Mouse (Mus musculus) hindbrain, embryonic 11.5 days (tissue): ENCODE measurements at regions not wholly inside any gene's neighbourhood (a gene's known extent, or its start where the extent isn't known, plus 50 kb on each side); places are given as distances from the start of the nearest gene placed in this dataset.
"Not testable (repeated sequence)": the region's sequence is repeated elsewhere in the genome, so short reads cannot be mapped to it uniquely, and the experiment has no call there.

Experiments
- ATAC-seq: fragments of 200-750 bp; cut with Nextera tagmentation; 2 replicates; pipeline ENCODE4 v1.8.0; 2017; ENCODE audit warnings: mild to moderate bottlenecking, moderate TSS enrichment, moderate library complexity; ENCODE audit not compliant: low FRiP score
- DNase-seq: peaks from one replicate; pipeline ENCODE4 v3.0.0-alpha.2; 2015; ENCODE audit warnings: low spot score
- H3K27ac ChIP-seq: fragments of 300-500 bp; sonication (generic); 2 replicates; pipeline ENCODE4 v1.5.1; 2014; ENCODE audit warnings: mild to moderate bottlenecking, low read depth, low read length
- H3K27me3 ChIP-seq: fragments of 300-500 bp; sonication (generic); 2 replicates; pipeline ENCODE4 v1.6.1; 2014; ENCODE audit warnings: mild to moderate bottlenecking, low read length, moderate library complexity, mixed read lengths; ENCODE audit not compliant: control insufficient read depth, insufficient read depth
- H3K36me3 ChIP-seq: fragments of 300-500 bp; sonication (generic); 2 replicates; pipeline ENCODE4 v1.6.1; 2014; ENCODE audit warnings: mild to moderate bottlenecking, low read length, moderate library complexity, mixed read lengths; ENCODE audit not compliant: control insufficient read depth, insufficient read depth
- H3K4me1 ChIP-seq: fragments of 300-500 bp; sonication (generic); replicated peaks from 2 replicates; pipeline ENCODE4 v1.6.1; 2014; ENCODE audit warnings: low read length, mixed read lengths; ENCODE audit not compliant: control insufficient read depth, insufficient read depth
- H3K4me2 ChIP-seq: fragments of 300-500 bp; sonication (generic); replicated peaks from 2 replicates; pipeline ENCODE4 v1.6.1; 2014; ENCODE audit warnings: mild to moderate bottlenecking, low read depth, low read length
- H3K4me3 ChIP-seq: fragments of 300-500 bp; sonication (generic); 2 replicates; pipeline ENCODE4 v1.5.1; 2014; ENCODE audit warnings: low read depth, low read length
- H3K9ac ChIP-seq: fragments of 300-500 bp; sonication (generic); 2 replicates; pipeline ENCODE4 v1.6.1; 2014; ENCODE audit warnings: low read depth, low read length
- H3K9me3 ChIP-seq: fragments of 300-500 bp; sonication (generic); 2 replicates; pipeline ENCODE4 v1.6.1; 2016; ENCODE audit warnings: low read length; ENCODE audit not compliant: control insufficient read depth
- WGBS: fragments of 180-500 bp; shearing (Covaris S2); extraction: QIAGEN DNeasy Blood & Tissue Kit; methylation state at CpG from one replicate; pipeline ENCODE4 v1.1.7; 2014; 5-methylcytosine and 5-hydroxymethylcytosine counted together

DNA sequence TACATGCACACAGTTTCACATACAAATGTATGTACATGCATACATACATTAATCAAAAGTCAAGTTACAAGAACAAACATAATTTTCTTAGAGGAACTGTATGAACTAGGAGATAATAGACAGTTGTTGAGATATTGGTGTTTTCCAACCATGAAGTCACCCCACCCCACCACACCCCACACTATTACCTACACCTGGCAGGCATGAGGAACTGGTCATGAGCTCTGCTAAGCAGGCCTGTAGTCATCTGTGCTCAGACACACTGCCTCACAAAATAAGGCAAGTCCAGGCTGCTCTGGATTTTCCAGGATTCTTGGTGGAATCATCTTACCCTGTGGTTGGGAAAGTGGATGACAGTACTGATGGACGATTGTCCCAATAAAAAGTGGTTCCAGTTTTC, 347.6 kb upstream of the Klhl29 start:
- Histone ChIP-seq H3K9ac (no peak overlapping the region), H3K27ac (no peak overlapping the region), H3K36me3 (no peaks in the 10 kb centered on the region), H3K4me3 (no peak overlapping the region), H3K9me3 (no peaks in the 10 kb centered on the region), H3K27me3 (no peaks in the 10 kb centered on the region), H3K4me1 (no peaks in the 10 kb centered on the region), H3K4me2 (no peak overlapping the region)
- DNase-seq (no peak), ATAC-seq (no peak)
- 90% methylated on average over 1 of the region's 1 CpGs for WGBS

- not testable (repeated sequence) for H3K9ac ChIP-seq, H3K27me3 ChIP-seq, H3K4me1 ChIP-seq, H3K4me2 ChIP-seq, H3K9me3 ChIP-seq, H3K4me3 ChIP-seq, H3K27ac ChIP-seq, ATAC-seq, H3K36me3 ChIP-seq
- peak; percentile 49 for DNase-seq
Measured at GRCm38 (mm10) chr12:5717527-5717926, 342.0 kb upstream of the Klhl29 start.

GRCm38 (mm10) chr12:5698778-5699454, 323.4 kb upstream of the Klhl29 start:
- no peak for ATAC-seq

DNA sequence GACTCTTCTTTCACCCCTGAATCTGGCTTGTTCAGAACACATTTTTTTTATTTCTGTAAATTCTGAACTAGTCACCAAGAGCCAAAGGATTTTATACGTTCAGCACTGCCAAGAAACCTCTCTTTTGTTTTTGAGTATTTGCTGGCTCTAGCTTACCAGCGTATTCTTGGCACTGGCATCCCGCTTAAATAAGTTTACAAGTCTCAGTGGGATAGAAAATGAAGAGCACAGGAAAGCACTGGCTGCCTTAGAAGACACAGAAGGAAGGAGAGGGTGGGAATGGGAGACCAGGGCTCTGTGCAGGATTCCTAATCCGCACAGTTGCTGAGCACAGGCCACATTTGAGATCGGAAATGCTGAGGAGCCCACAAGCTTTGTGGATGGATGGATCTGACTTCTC, 306.7 kb upstream of the Klhl29 start:
- DNase-seq = no peak
- Histone ChIP-seq H3K4me2 (no peak overlapping the region), H3K4me1 (no peaks in the 10 kb centered on the region), H3K36me3 (no peaks in the 10 kb centered on the region), H3K9ac (no peak overlapping the region), H3K9me3 (no peaks in the 10 kb centered on the region), H3K27ac (no peak overlapping the region), H3K4me3 (no peak overlapping the region), H3K27me3 (no peaks in the 10 kb centered on the region)
- WGBS = 92% methylated on average over 5 of the region's 5 CpGs
- ATAC-seq = no peak

More at GRCm38 (mm10) chr12:5698778-5699454, 323.4 kb upstream of the Klhl29 start:
- 90% methylated on average over 8 of the region's 8 CpGs for WGBS
- Histone ChIP-seq H3K4me2 (no peak overlapping the region), H3K27ac (no peak overlapping the region), H3K4me1 (no peaks in the 10 kb centered on the region), H3K9ac (no peak overlapping the region), H3K36me3 (no peaks in the 10 kb centered on the region), H3K4me3 (no peak overlapping the region), H3K9me3 (no peaks in the 10 kb centered on the region), H3K27me3 (no peaks in the 10 kb centered on the region)
- DNase-seq = no peak

DNA sequence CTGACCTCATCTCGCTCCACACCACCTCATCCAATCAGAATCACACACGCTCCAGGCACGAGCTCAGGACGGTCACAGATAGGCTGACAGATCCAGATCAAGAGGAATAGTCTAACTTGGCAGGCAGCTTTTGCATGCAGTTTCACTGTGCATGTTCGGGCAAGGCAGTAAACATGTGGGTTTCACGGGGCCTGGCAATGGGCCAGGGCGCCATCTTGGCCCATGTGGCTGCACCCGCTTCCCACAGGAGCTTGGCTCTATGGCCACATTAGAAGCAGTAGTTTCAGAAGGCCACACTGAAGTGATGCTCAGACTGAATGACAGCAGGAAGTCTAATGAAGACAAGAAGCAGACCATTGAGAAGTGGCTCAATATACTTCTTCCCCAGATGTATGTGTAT, 302.6 kb upstream of the Klhl29 start:
- not testable (repeated sequence) for H3K4me1 ChIP-seq, H3K4me2 ChIP-seq, H3K9ac ChIP-seq, H3K36me3 ChIP-seq, H3K4me3 ChIP-seq, H3K9me3 ChIP-seq, H3K27me3 ChIP-seq, DNase-seq, H3K27ac ChIP-seq, ATAC-seq
- 93% methylated on average over 8 of the region's 8 CpGs for WGBS

GRCm38 (mm10) chr12:5668486-5668885, 293.0 kb upstream of the Klhl29 start:
- DNase-seq (no peak), ATAC-seq (no peak)
- Histone ChIP-seq H3K27ac (no peak overlapping the region), H3K4me2 (no peak overlapping the region), H3K9ac (no peak overlapping the region), H3K27me3 (no peaks in the 10 kb centered on the region), H3K9me3 (no peaks in the 10 kb centered on the region), H3K36me3 (no peaks in the 10 kb centered on the region), H3K4me3 (no peak overlapping the region), H3K4me1 (no peaks in the 10 kb centered on the region)
- 70% methylated on average over 3 of the region's 3 CpGs for WGBS

DNA sequence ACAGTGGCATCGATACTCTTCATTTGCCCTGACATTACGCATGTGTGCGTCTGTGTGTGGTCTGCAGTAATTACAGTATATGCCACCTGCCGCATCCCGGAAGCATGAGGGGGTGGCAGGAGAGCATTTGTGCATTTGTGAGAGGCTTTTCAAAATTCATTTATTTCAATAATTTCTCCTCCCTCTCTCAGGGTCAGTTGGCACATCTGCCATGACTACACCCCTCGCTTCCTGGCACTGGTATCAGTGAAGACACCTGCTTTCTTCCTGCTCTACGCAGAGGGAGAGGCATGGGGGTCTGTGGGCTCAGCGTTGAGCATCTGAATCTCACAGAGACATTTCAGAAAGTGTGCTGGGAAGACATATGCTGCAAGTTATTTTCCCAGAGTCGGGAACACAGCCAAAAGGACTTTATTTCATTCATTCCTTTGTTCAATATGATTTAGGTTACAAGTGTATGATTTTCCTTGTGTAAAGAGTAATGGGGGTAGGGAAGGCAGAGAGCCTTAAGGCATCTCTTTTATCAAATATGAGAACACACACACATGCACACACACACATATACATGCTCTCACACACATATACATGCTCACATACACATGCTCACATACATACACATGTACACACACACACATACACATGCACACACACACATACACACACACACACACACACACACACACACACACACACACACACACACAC, 262.2 kb upstream of the Klhl29 start:
- ATAC-seq (no peak), DNase-seq (no peak)
- 87% methylated on average over 9 of the region's 9 CpGs for WGBS
- H3K4me2 ChIP-seq = no peak overlapping the region
- no peaks in the 10 kb centered on the region for H3K27me3 ChIP-seq
- no peak overlapping the region for H3K9ac ChIP-seq
- H3K27ac ChIP-seq = no peak overlapping the region
- no peaks in the 10 kb centered on the region for H3K36me3 ChIP-seq
- no peaks in the 10 kb centered on the region for H3K4me1 ChIP-seq
- no peak overlapping the region for H3K4me3 ChIP-seq
- H3K9me3 ChIP-seq = no peaks in the 10 kb centered on the region

GRCm38 (mm10) chr12:5633971-5634370, 258.5 kb upstream of the Klhl29 start:
- Histone ChIP-seq H3K4me2 (no peak overlapping the region), H3K4me3 (no peak overlapping the region), H3K36me3 (no peaks in the 10 kb centered on the region), H3K9me3 (no peaks in the 10 kb centered on the region), H3K9ac (no peak overlapping the region), H3K27me3 (no peaks in the 10 kb centered on the region), H3K27ac (no peak overlapping the region), H3K4me1 (no peaks in the 10 kb centered on the region)
- no peak for ATAC-seq
- WGBS = 86% methylated on average over 3 of the region's 3 CpGs
- DNase-seq = no peak

DNA sequence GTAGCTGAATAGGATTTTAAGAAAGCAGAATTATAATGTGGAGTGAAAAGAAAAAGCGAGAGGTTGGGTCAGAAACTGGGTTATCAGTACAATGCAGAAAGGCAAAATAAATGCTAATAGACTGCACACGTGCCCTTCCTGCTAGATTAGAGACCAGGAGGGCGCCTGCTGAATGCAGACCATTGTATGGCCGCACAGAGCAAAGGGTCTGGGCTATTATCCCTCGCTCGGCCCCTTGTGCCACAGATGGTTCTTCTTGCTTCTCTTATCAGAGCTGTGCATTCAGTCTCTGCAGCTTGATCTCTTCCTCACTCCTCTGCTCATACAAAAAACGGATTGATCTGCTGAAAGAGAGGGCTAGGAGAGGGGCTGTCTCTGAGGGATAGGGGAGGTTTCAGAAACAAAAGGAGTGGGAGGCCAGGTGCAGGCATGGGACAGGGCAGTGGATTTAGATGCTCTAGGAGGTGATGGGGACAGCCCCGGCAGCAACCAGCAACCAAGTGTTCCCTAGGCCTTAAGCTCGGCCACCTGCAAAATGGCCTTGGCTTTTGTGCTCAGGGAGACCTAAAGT, 225.7 kb upstream of the Klhl29 start:
- ATAC-seq (peak; percentile 65; the same call in 1 of the 2 replicates), DNase-seq (peak; percentile 8)
- Histone ChIP-seq H3K4me1 (no peaks in the 10 kb centered on the region), H3K9ac (no peak overlapping the region), H3K4me2 (no peak overlapping the region), H3K4me3 (no peak overlapping the region), H3K9me3 (no peaks in the 10 kb centered on the region), H3K36me3 (no peaks in the 10 kb centered on the region), H3K27ac (no peak overlapping the region), H3K27me3 (no peaks in the 10 kb centered on the region)
- 60% methylated on average over 9 of the region's 9 CpGs for WGBS
